Mouse (Mus musculus) splenic B cell, adult 2 months (primary cell): ENCODE results near the gene Rassf9.

ENCODE experiments used
- DNase-seq: peaks from one replicate; pipeline ENCODE4 v3.0.0-alpha.2; 2011; ENCODE audit warnings: low read depth, low spot score
- H3K27me3 ChIP-seq: 2 replicates; pipeline ENCODE4 v1.6.1; 2012; ENCODE audit warnings: mild to moderate bottlenecking, low read length, moderate library complexity, mixed read lengths; ENCODE audit not compliant: control insufficient read depth, poor library complexity, insufficient read depth, severe bottlenecking
- H3K36me3 ChIP-seq: 2 replicates; pipeline ENCODE4 v1.6.1; 2012; ENCODE audit warnings: mild to moderate bottlenecking, low read length, moderate library complexity, mixed read lengths; ENCODE audit not compliant: control insufficient read depth, poor library complexity, insufficient read depth, severe bottlenecking

Rassf9 gene

GRCm38 (mm10) chr10:102511807-102512461 is at the start of gene Rassf9:
TSS of gene Rassf9 (plus strand) at chr10:102512222.
- DNase-seq, result no peak

GRCm38 (mm10) chr10:102469412-102469811 is 42.6 kb upstream of the Rassf9 start:
- H3K36me3 ChIP-seq, result no peaks in the 10 kb centered on the region
- no peaks in the 10 kb centered on the region for H3K27me3 ChIP-seq
- DNase-seq, result no peak

More at GRCm38 (mm10) chr10:102511807-102512461, at the start of gene Rassf9:
- Histone ChIP-seq H3K27me3 (no peaks in the 10 kb centered on the region), H3K36me3 (no peaks in the 10 kb centered on the region)

- H3K36me3 ChIP-seq, result no peaks in the 10 kb centered on the region
- H3K27me3 ChIP-seq, result no peaks in the 10 kb centered on the region
- no peak for DNase-seq
Measured at GRCm38 (mm10) chr10:102490386-102490785, 21.6 kb upstream of the Rassf9 start, which contains the start of gene Nts. TSS of gene Nts (minus strand) at chr10:102490486.

- no peak for DNase-seq
- Histone ChIP-seq H3K27me3 (no peaks in the 10 kb centered on the region), H3K36me3 (no peaks in the 10 kb centered on the region)
Measured at GRCm38 (mm10) chr10:102491792-102492191, 20.2 kb upstream of the Rassf9 start.

- Histone ChIP-seq H3K27me3 (no peaks in the 10 kb centered on the region), H3K36me3 (no peaks in the 10 kb centered on the region)
- DNase-seq, result no peak
Measured at GRCm38 (mm10) chr10:102498754-102499153, 13.3 kb upstream of the Rassf9 start.

GRCm38 (mm10) chr10:102507386-102507785 is 4.6 kb upstream of the Rassf9 start:
- Histone ChIP-seq H3K27me3 (no peaks in the 10 kb centered on the region), H3K36me3 (no peaks in the 10 kb centered on the region)
- no peak for DNase-seq

GRCm38 (mm10) chr10:102511461-102511806 is 588 bp upstream of the Rassf9 start:
- no peak for DNase-seq
- H3K36me3 ChIP-seq, result no peaks in the 10 kb centered on the region
- H3K27me3 ChIP-seq, result no peaks in the 10 kb centered on the region

- no peak for DNase-seq
- Histone ChIP-seq H3K27me3 (no peaks in the 10 kb centered on the region), H3K36me3 (no peaks in the 10 kb centered on the region)
Measured at GRCm38 (mm10) chr10:102514159-102514558, 2.1 kb downstream of the Rassf9 start.

GRCm38 (mm10) chr10:102527901-102528300 is 15.9 kb downstream of the Rassf9 start:
- H3K27me3 ChIP-seq, result no peaks in the 10 kb centered on the region

GRCm38 (mm10) chr10:102553941-102554340 is 41.9 kb downstream of the Rassf9 start:
- Histone ChIP-seq H3K27me3 (no peaks in the 10 kb centered on the region), H3K36me3 (no peaks in the 10 kb centered on the region)
- no peak for DNase-seq

More at GRCm38 (mm10) chr10:102527901-102528300, 15.9 kb downstream of the Rassf9 start:
- no peak for DNase-seq
- no peaks in the 10 kb centered on the region for H3K36me3 ChIP-seq

- H3K27me3 ChIP-seq, result no peaks in the 10 kb centered on the region
- H3K36me3 ChIP-seq, result no peaks in the 10 kb centered on the region
- no peak for DNase-seq
Measured at GRCm38 (mm10) chr10:102562488-102562887, 50.5 kb downstream of the Rassf9 start.

GRCm38 (mm10) chr10:102577970-102578369 is 65.9 kb downstream of the Rassf9 start:
- Histone ChIP-seq H3K36me3 (no peaks in the 10 kb centered on the region), H3K27me3 (no peaks in the 10 kb centered on the region)
- no peak for DNase-seq

- DNase-seq, result no peak
- H3K36me3 ChIP-seq, result no peaks in the 10 kb centered on the region
- H3K27me3 ChIP-seq, result no peaks in the 10 kb centered on the region
Measured at GRCm38 (mm10) chr10:102594306-102594705, 82.3 kb downstream of the Rassf9 start.
